Mouse (Mus musculus) neural tube, embryonic 14.5 days (tissue): ENCODE results near the gene Zc2hc1b. TPM values are rescaled to one million over a fixed set of nuclear protein-coding genes. Genes with fewer than 3 reads are reported as not detected.

Experiments used
- ATAC-seq: fragments of 200-750 bp; cut with Nextera tagmentation; 2 replicates; pipeline ENCODE4 v1.8.0; 2017; ENCODE audit warnings: low read depth, mild to moderate bottlenecking, moderate TSS enrichment, moderate library complexity
- H3K27ac ChIP-seq: fragments of 300-500 bp; sonication (generic); 2 replicates; pipeline ENCODE4 v1.5.1; 2014; ENCODE audit warnings: low read depth, mild to moderate bottlenecking, control low read depth, low read length, moderate library complexity, mixed read lengths
- H3K27me3 ChIP-seq: fragments of 300-500 bp; sonication (generic); 2 replicates; pipeline ENCODE4 v1.6.1; 2014; ENCODE audit warnings: low read length; ENCODE audit not compliant: control insufficient read depth, insufficient read depth
- H3K36me3 ChIP-seq: fragments of 300-500 bp; sonication (generic); 2 replicates; pipeline ENCODE4 v1.6.1; 2014; ENCODE audit warnings: low read length, mixed read lengths; ENCODE audit not compliant: control insufficient read depth, insufficient read depth
- H3K4me1 ChIP-seq: fragments of 300-500 bp; sonication (generic); 2 replicates; pipeline ENCODE4 v1.6.1; 2014; ENCODE audit warnings: low read length; ENCODE audit not compliant: control insufficient read depth, insufficient read depth
- H3K4me2 ChIP-seq: fragments of 300-500 bp; sonication (generic); 2 replicates; pipeline ENCODE4 v1.6.1; 2014; ENCODE audit warnings: mild to moderate bottlenecking, low read depth, low read length, control low read depth
- H3K4me3 ChIP-seq: fragments of 300-500 bp; sonication (generic); 2 replicates; pipeline ENCODE4 v1.5.1; 2014; ENCODE audit warnings: low read depth, low read length, control low read depth, mixed read lengths
- H3K9ac ChIP-seq: fragments of 300-500 bp; sonication (generic); replicated peaks from 2 replicates; pipeline ENCODE4 v1.6.1; 2014; ENCODE audit warnings: low read depth, mild to moderate bottlenecking, control low read depth, low read length, mixed read lengths
- H3K9me3 ChIP-seq: fragments of 300-500 bp; sonication (generic); 2 replicates; pipeline ENCODE4 v1.6.1; 2016; ENCODE audit warnings: low read length; ENCODE audit not compliant: control insufficient read depth
- WGBS: fragments of 180-500 bp; shearing (Covaris S2); extraction: QIAGEN DNeasy Blood & Tissue Kit; methylation state at CpG from one replicate; pipeline ENCODE4 v1.1.7; 2014; 5-methylcytosine and 5-hydroxymethylcytosine counted together
- polyA plus RNA-seq: library from polyadenylated mRNA; unstranded; fragments of >200 nt; fragmentation: Nextera tagmentation; extraction: Ambion mirVana; gene quantifications from 2 replicates; pipeline ENCODE4 v1.2.1, GENCODE M21; 2014

The Zc2hc1b gene
- polyA plus RNA-seq, 1 experiment from 2014 or later: not detected

GRCm38 (mm10) chr10:13155377-13155776, 22.4 kb downstream of the Zc2hc1b start:
- Histone ChIP-seq H3K27me3 (no peaks in the 10 kb centered on the region), H3K36me3 (no peaks in the 10 kb centered on the region), H3K4me1 (no peaks in the 10 kb centered on the region), H3K9ac (no peak overlapping the region), H3K4me3 (no peak overlapping the region), H3K27ac (no peak overlapping the region), H3K4me2 (no peak overlapping the region), H3K9me3 (no peaks in the 10 kb centered on the region)
- ATAC-seq: no peak
- WGBS: 84% methylated on average over 5 of the region's 5 CpGs

- 76% methylated on average over 4 of the region's 4 CpGs for WGBS
- no peak overlapping the region for H3K4me3 ChIP-seq
- H3K27me3 ChIP-seq: no peaks in the 10 kb centered on the region
- no peak for ATAC-seq
- H3K4me2 ChIP-seq: no peak overlapping the region
- no peaks in the 10 kb centered on the region for H3K4me1 ChIP-seq
- no peak overlapping the region for H3K27ac ChIP-seq
- no peak overlapping the region for H3K9ac ChIP-seq
- no peaks in the 10 kb centered on the region for H3K36me3 ChIP-seq
- no peaks in the 10 kb centered on the region for H3K9me3 ChIP-seq
Observed at GRCm38 (mm10) chr10:13152811-13153364, 24.9 kb downstream of the Zc2hc1b start.

GRCm38 (mm10) chr10:13151353-13151752, 26.5 kb downstream of the Zc2hc1b start:
- Histone ChIP-seq H3K4me1 (no peaks in the 10 kb centered on the region), H3K27me3 (no peaks in the 10 kb centered on the region), H3K9ac (no peak overlapping the region), H3K27ac (no peak overlapping the region), H3K4me3 (no peak overlapping the region), H3K9me3 (no peaks in the 10 kb centered on the region), H3K4me2 (no peak overlapping the region), H3K36me3 (no peaks in the 10 kb centered on the region)
- no peak for ATAC-seq
- WGBS: 81% methylated on average over 5 of the region's 5 CpGs

GRCm38 (mm10) chr10:13150435-13150834, 27.4 kb downstream of the Zc2hc1b start:
- no peaks in the 10 kb centered on the region for H3K27me3 ChIP-seq
- H3K4me1 ChIP-seq: no peaks in the 10 kb centered on the region
- no peak overlapping the region for H3K27ac ChIP-seq
- 66% methylated on average over 3 of the region's 3 CpGs for WGBS
- no peaks in the 10 kb centered on the region for H3K36me3 ChIP-seq
- no peak overlapping the region for H3K4me2 ChIP-seq
- no peak for ATAC-seq
- H3K9ac ChIP-seq: no peak overlapping the region
- no peaks in the 10 kb centered on the region for H3K9me3 ChIP-seq
- no peak overlapping the region for H3K4me3 ChIP-seq

GRCm38 (mm10) chr10:13140434-13140833, 37.4 kb downstream of the Zc2hc1b start:
- no peaks in the 10 kb centered on the region for H3K27me3 ChIP-seq
- no peak overlapping the region for H3K4me3 ChIP-seq
- no peak overlapping the region for H3K4me2 ChIP-seq
- no peaks in the 10 kb centered on the region for H3K4me1 ChIP-seq
- no peak overlapping the region for H3K9ac ChIP-seq
- WGBS: 86% methylated on average over 2 of the region's 2 CpGs
- H3K36me3 ChIP-seq: no peaks in the 10 kb centered on the region
- no peak for ATAC-seq
- H3K27ac ChIP-seq: no peak overlapping the region
- no peaks in the 10 kb centered on the region for H3K9me3 ChIP-seq

- Histone ChIP-seq H3K4me2 (no peak overlapping the region), H3K4me1 (no peaks in the 10 kb centered on the region), H3K9me3 (no peaks in the 10 kb centered on the region), H3K4me3 (no peak overlapping the region), H3K9ac (no peak overlapping the region), H3K27me3 (no peaks in the 10 kb centered on the region), H3K36me3 (no peaks in the 10 kb centered on the region), H3K27ac (no peak overlapping the region)
- ATAC-seq: no peak
- WGBS: 92% methylated on average over 6 of the region's 6 CpGs
Observed at GRCm38 (mm10) chr10:13137906-13138305, 39.9 kb downstream of the Zc2hc1b start.

GRCm38 (mm10) chr10:13135751-13136150, 42.1 kb downstream of the Zc2hc1b start:
- 89% methylated on average over 7 of the region's 7 CpGs for WGBS
- H3K9ac ChIP-seq: no peak overlapping the region
- H3K27me3 ChIP-seq: no peaks in the 10 kb centered on the region
- H3K36me3 ChIP-seq: no peaks in the 10 kb centered on the region
- ATAC-seq: no peak
- H3K4me3 ChIP-seq: no peak overlapping the region
- H3K9me3 ChIP-seq: no peaks in the 10 kb centered on the region
- no peak overlapping the region for H3K27ac ChIP-seq
- H3K4me2 ChIP-seq: no peak overlapping the region
- H3K4me1 ChIP-seq: no peaks in the 10 kb centered on the region

- Histone ChIP-seq H3K4me2 (no peak overlapping the region), H3K9me3 (no peaks in the 10 kb centered on the region), H3K4me3 (no peak overlapping the region), H3K36me3 (no peaks in the 10 kb centered on the region), H3K27me3 (no peaks in the 10 kb centered on the region), H3K9ac (no peak overlapping the region), H3K27ac (no peak overlapping the region), H3K4me1 (no peaks in the 10 kb centered on the region)
- ATAC-seq: no peak
- WGBS: 98% methylated on average over 7 of the region's 7 CpGs
Observed at GRCm38 (mm10) chr10:13135276-13135675, 42.5 kb downstream of the Zc2hc1b start.

GRCm38 (mm10) chr10:13133850-13134249, 44.0 kb downstream of the Zc2hc1b start:
- no peaks in the 10 kb centered on the region for H3K9me3 ChIP-seq
- H3K27ac ChIP-seq: no peak overlapping the region
- no peak overlapping the region for H3K4me3 ChIP-seq
- H3K36me3 ChIP-seq: no peaks in the 10 kb centered on the region
- no peak overlapping the region for H3K9ac ChIP-seq
- no peaks in the 10 kb centered on the region for H3K27me3 ChIP-seq
- no peak for ATAC-seq
- 85% methylated on average over 4 of the region's 4 CpGs for whole genome bisulfite sequencing
- no peak overlapping the region for H3K4me2 ChIP-seq
- H3K4me1 ChIP-seq: no peaks in the 10 kb centered on the region
